Comparison of ENCODE assay signal across 8 mouse cellular contexts in the genomic region with DNA sequence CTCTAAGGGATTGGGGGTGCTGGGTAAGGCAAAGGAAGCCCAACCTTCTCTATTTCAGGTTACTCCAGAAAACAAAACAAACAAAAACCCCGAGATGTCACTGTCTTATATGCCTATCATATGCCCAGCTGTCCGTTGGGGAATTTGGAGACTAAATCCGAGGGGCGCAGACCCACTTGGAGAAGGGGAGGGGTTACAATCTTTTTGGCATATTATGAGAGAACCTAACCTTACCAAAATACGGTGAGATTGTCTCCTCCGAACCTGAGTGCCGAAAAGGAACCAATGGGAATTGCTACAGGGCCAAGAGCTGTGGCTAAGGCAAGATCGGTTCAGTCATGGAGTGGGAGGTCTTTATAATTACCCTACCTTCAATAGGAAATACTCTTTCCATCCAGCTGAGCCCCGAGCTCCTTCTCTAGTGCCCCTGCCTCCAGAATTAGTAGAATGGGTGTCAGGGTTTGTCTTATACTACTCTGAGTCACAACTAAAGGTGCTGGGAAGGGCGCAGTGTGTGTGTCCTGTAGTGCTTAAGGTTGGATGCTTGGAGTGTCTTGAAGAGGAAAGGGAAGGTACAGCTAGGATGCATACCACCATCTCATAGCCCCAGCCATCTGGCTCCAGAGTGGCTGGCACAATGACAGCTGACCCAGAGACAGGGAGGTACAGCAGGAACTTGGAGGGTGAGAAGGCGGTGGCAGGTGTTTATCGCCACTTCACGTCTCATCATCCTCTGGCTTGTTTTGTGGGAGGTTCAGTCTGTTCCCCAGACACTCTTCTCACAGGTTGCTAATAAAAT. TPM values are rescaled to one million over a fixed set of nuclear protein-coding genes. Genes with fewer than 3 reads are reported as not detected.
DNase-seq lines count a peak whose midpoint lies in the region; ATAC-seq and TF ChIP-seq lines count a peak whose summit lies in the region.

No protein-coding gene starts in this region.

- WGBS in forebrain, embryonic 14.5 days: 21% methylated on average over 13 of the region's 13 CpGs

- H3K27me3 ChIP-seq in forebrain, embryonic 14.5 days (replicated peaks; ENCODE audit: control insufficient read depth, insufficient read depth, low read length): no peaks in the 10 kb centered on the region

- no peaks in the 10 kb centered on the region for H3K9me3 ChIP-seq in forebrain, embryonic 14.5 days (replicated peaks; ENCODE audit: control insufficient read depth, low read length)

- peaks cover 21% of the 10 kb centered on the region for H3K36me3 ChIP-seq in forebrain, embryonic 14.5 days (ENCODE audit: control insufficient read depth, insufficient read depth, low read length)

- DNase-seq in layer of hippocampus, adult 2 months (ENCODE audit: low spot score in 2 of 2): no peak
- DNase-seq in layer of hippocampus, postnatal 14 days (ENCODE audit: low spot score in 2 of 2): no peak
- peak; percentile 20 for DNase-seq in forebrain, embryonic 14.5 days (ENCODE audit: low spot score)
- peak; percentile 42 for DNase-seq in kidney, adult 9 months
- DNase-seq in lung, postnatal 14 days: peak; percentile 27
- DNase-seq in spleen, postnatal 14 days (ENCODE audit: low spot score in 2 of 2): peak; percentile 31 to 56
- no peak for DNase-seq in frontal cortex, postnatal 10 days (ENCODE audit: low spot score in 2 of 2)

- no peak for TF ChIP-seq CTCF in layer of hippocampus, adult 2 months (conservative IDR thresholded peaks at IDR 0.05)

- no peak for ATAC-seq in forebrain, embryonic 14.5 days

- H3K4me1 ChIP-seq in brown adipose tissue, adult 24 weeks (ENCODE audit: control insufficient read depth, insufficient read depth, insufficient read length, low read length): peaks cover 9% of the 10 kb centered on the region
- H3K4me1 ChIP-seq in forebrain, embryonic 14.5 days (ENCODE audit: control insufficient read depth, insufficient read depth, low read length): peaks cover 30% of the 10 kb centered on the region

- peak overlapping the region; percentile 88 for H3K4me3 ChIP-seq in layer of hippocampus, adult 2 months
- peak overlapping the region; percentile 93 for H3K4me3 ChIP-seq in brown adipose tissue, adult 24 weeks (ENCODE audit: insufficient read depth, low read depth, low read length)
- H3K4me3 ChIP-seq in forebrain, embryonic 14.5 days (ENCODE audit: low read depth, low read length): peak overlapping the region; percentile 84

- H3K4me2 ChIP-seq in forebrain, embryonic 14.5 days (ENCODE audit: low read length): peak overlapping the region; percentile 91

- H3K27ac ChIP-seq in layer of hippocampus, adult 2 months: peak overlapping the region; percentile 97
- H3K27ac ChIP-seq in brown adipose tissue, adult 24 weeks (replicated peaks; ENCODE audit: low read depth, low read length): peak overlapping the region; percentile 73
- H3K27ac ChIP-seq in forebrain, embryonic 14.5 days (ENCODE audit: low read depth, low read length): peak overlapping the region; percentile 90; the same call in 1 of the 2 replicates

- H3K9ac ChIP-seq in forebrain, embryonic 14.5 days (ENCODE audit: low read length): peak overlapping the region; percentile 79

RNA-seq across cellular contexts. Expression of a gene that starts 2.3 kb away (rescaled TPM):
- total RNA-seq in layer of hippocampus, adult 2 months (2021): 10 to 100 TPM; 42.8 to 45.5 TPM
- total RNA-seq in layer of hippocampus, postnatal 14 days (2021): 10 to 100 TPM; 35.1 to 36.8 TPM
- 15.1 and 16.0 TPM in 2 replicates for polyA plus RNA-seq in brown adipose tissue, adult 24 weeks (2012; ENCODE audit: insufficient read depth, insufficient read length, missing spikeins)
- 13.6 and 16.7 TPM in 2 replicates for polyA plus RNA-seq in forebrain, embryonic 14.5 days (2014; fragmentation: Nextera tagmentation; extraction: Ambion mirVana)

RNA-seq across cellular contexts. Expression of a gene that starts 10.6 kb away (rescaled TPM):
- total RNA-seq in layer of hippocampus, adult 2 months (2021): 1,000 to 10,000 TPM; 1,635 to 1,673 TPM
- total RNA-seq in layer of hippocampus, postnatal 14 days (2021): 1,000 to 10,000 TPM; 1,880 to 1,915 TPM
- polyA plus RNA-seq in brown adipose tissue, adult 24 weeks (2012; ENCODE audit: insufficient read depth, insufficient read length, missing spikeins): 9,036 and 9,352 TPM in 2 replicates
- polyA plus RNA-seq in forebrain, embryonic 14.5 days (2014; fragmentation: Nextera tagmentation; extraction: Ambion mirVana): 2,318 and 2,350 TPM in 2 replicates

RNA-seq across cellular contexts. Expression of a gene that starts 34.9 kb away (rescaled TPM):
- total RNA-seq in layer of hippocampus, adult 2 months (2021): 100 to 1,000 TPM; 135 to 142 TPM
- total RNA-seq in layer of hippocampus, postnatal 14 days (2021): 100 to 1,000 TPM; 138 to 149 TPM
- 107 and 147 TPM in 2 replicates for polyA plus RNA-seq in brown adipose tissue, adult 24 weeks (2012; ENCODE audit: insufficient read depth, insufficient read length, missing spikeins)
- polyA plus RNA-seq in forebrain, embryonic 14.5 days (2014; fragmentation: Nextera tagmentation; extraction: Ambion mirVana): 426 and 447 TPM in 2 replicates

RNA-seq across cellular contexts. Expression of a gene that starts 58.3 kb away (rescaled TPM):
- total RNA-seq in layer of hippocampus, adult 2 months (2021): 100 to 1,000 TPM; 333 to 336 TPM
- total RNA-seq in layer of hippocampus, postnatal 14 days (2021): 100 to 1,000 TPM; 321 to 339 TPM
- polyA plus RNA-seq in brown adipose tissue, adult 24 weeks (2012; ENCODE audit: insufficient read depth, insufficient read length, missing spikeins): 592 and 593 TPM in 2 replicates
- polyA plus RNA-seq in forebrain, embryonic 14.5 days (2014; fragmentation: Nextera tagmentation; extraction: Ambion mirVana): 731 and 771 TPM in 2 replicates

Comparison
In these comparisons a context has a peak if more than half of its experiments do, and no peak if none do; other contexts are left out.
1. DNase-seq: peak in forebrain, embryonic 14.5 days (single experiment), kidney, adult 9 months (single experiment), lung, postnatal 14 days (single experiment) and spleen, postnatal 14 days (2 of 2); none in layer of hippocampus, adult 2 months (0 of 2), layer of hippocampus, postnatal 14 days (0 of 2) and frontal cortex, postnatal 10 days (0 of 2).
2. Peak in every context shown above with its lines, with median percentiles within 50 percentile points of each other: H3K27ac ChIP-seq and H3K4me3 ChIP-seq.